Mouse (Mus musculus): ENCODE data around the gene Fau.

Fau gene

GRCm38 (mm10) chr19:6020276-6020675, 37.4 kb upstream of the Fau start:
- Histone ChIP-seq H3K36me3 (ENCODE audit: insufficient read depth, low read length) (no peaks in the 10 kb centered on the region), H3K4me3 (replicated peaks; ENCODE audit: low read length) (no peak overlapping the region), H3K9me3 (ENCODE audit: low read length) (no peaks in the 10 kb centered on the region), H3K4me1 (replicated peaks; ENCODE audit: low read depth, low read length) (peaks cover 64% of the 10 kb centered on the region), H3K27me3 (ENCODE audit: insufficient read depth, low read length) (peaks cover 7% of the 10 kb centered on the region)
- TF ChIP-seq POU5F1 (IDR thresholded peaks at IDR 0.05; ENCODE audit: borderline replicate concordance, low read length) = no peak
- no peak for TF ChIP-seq CTCF (conservative IDR thresholded peaks at IDR 0.05; ENCODE audit: low read length)
- TF ChIP-seq NANOG (IDR thresholded peaks at IDR 0.05; ENCODE audit: borderline replicate concordance, low read length) = no peak

GRCm38 (mm10) chr19:6023059-6023458, 34.6 kb upstream of the Fau start:
- peak overlapping the region; percentile 47 for H3K4me3 ChIP-seq (replicated peaks; ENCODE audit: low read length)

GRCm38 (mm10) chr19:6023930-6024329, 33.7 kb upstream of the Fau start:
- TF ChIP-seq NANOG (IDR thresholded peaks at IDR 0.05; ENCODE audit: borderline replicate concordance, low read length) = no peak
- no peak for TF ChIP-seq CTCF (conservative IDR thresholded peaks at IDR 0.05; ENCODE audit: low read length)
- no peak for TF ChIP-seq POU5F1 (IDR thresholded peaks at IDR 0.05; ENCODE audit: borderline replicate concordance, low read length)
- Histone ChIP-seq H3K4me1 (replicated peaks; ENCODE audit: low read depth, low read length) (peaks cover 45% of the 10 kb centered on the region), H3K27me3 (ENCODE audit: insufficient read depth, low read length) (no peaks in the 10 kb centered on the region; the same call in 1 of the 2 replicates), H3K9me3 (ENCODE audit: low read length) (no peaks in the 10 kb centered on the region), H3K36me3 (ENCODE audit: insufficient read depth, low read length) (no peaks in the 10 kb centered on the region), H3K4me3 (replicated peaks; ENCODE audit: low read length) (peak overlapping the region; percentile 47)

More at GRCm38 (mm10) chr19:6023059-6023458, 34.6 kb upstream of the Fau start:
- Histone ChIP-seq H3K9me3 (ENCODE audit: low read length) (no peaks in the 10 kb centered on the region), H3K4me1 (replicated peaks; ENCODE audit: low read depth, low read length) (peaks cover 46% of the 10 kb centered on the region), H3K27me3 (ENCODE audit: insufficient read depth, low read length) (no peaks in the 10 kb centered on the region; the same call in 1 of the 2 replicates), H3K36me3 (ENCODE audit: insufficient read depth, low read length) (no peaks in the 10 kb centered on the region)
- TF ChIP-seq NANOG (IDR thresholded peaks at IDR 0.05; ENCODE audit: borderline replicate concordance, low read length) = no peak
- no peak for TF ChIP-seq CTCF (conservative IDR thresholded peaks at IDR 0.05; ENCODE audit: low read length)
- TF ChIP-seq POU5F1 (IDR thresholded peaks at IDR 0.05; ENCODE audit: borderline replicate concordance, low read length) = no peak

- H3K4me1 ChIP-seq (replicated peaks; ENCODE audit: low read depth, low read length) = peaks cover 44% of the 10 kb centered on the region
- H3K4me3 ChIP-seq (replicated peaks; ENCODE audit: low read length) = peak overlapping the region; percentile 21; the same call in 1 of the 2 replicates
Observed at GRCm38 (mm10) chr19:6028991-6029390, 28.7 kb upstream of the Fau start.

GRCm38 (mm10) chr19:6029426-6029825, 28.2 kb upstream of the Fau start:
- Histone ChIP-seq H3K9me3 (ENCODE audit: low read length) (no peaks in the 10 kb centered on the region), H3K4me1 (replicated peaks; ENCODE audit: low read depth, low read length) (peaks cover 40% of the 10 kb centered on the region), H3K36me3 (ENCODE audit: insufficient read depth, low read length) (no peaks in the 10 kb centered on the region), H3K4me3 (replicated peaks; ENCODE audit: low read length) (peak overlapping the region; percentile 21; the same call in 1 of the 2 replicates), H3K27me3 (ENCODE audit: insufficient read depth, low read length) (peaks cover 3% of the 10 kb centered on the region; the same call in 1 of the 2 replicates)
- no peak for TF ChIP-seq POU5F1 (IDR thresholded peaks at IDR 0.05; ENCODE audit: borderline replicate concordance, low read length)
- no peak for TF ChIP-seq NANOG (IDR thresholded peaks at IDR 0.05; ENCODE audit: borderline replicate concordance, low read length)
- TF ChIP-seq CTCF (conservative IDR thresholded peaks at IDR 0.05; ENCODE audit: low read length) = no peak

More at GRCm38 (mm10) chr19:6028991-6029390, 28.7 kb upstream of the Fau start:
- no peak for TF ChIP-seq POU5F1 (IDR thresholded peaks at IDR 0.05; ENCODE audit: borderline replicate concordance, low read length)
- no peak for TF ChIP-seq NANOG (IDR thresholded peaks at IDR 0.05; ENCODE audit: borderline replicate concordance, low read length)
- no peak for TF ChIP-seq CTCF (conservative IDR thresholded peaks at IDR 0.05; ENCODE audit: low read length)
- peaks cover 3% of the 10 kb centered on the region; the same call in 1 of the 2 replicates for H3K27me3 ChIP-seq (ENCODE audit: insufficient read depth, low read length)
- no peaks in the 10 kb centered on the region for H3K9me3 ChIP-seq (ENCODE audit: low read length)
- no peaks in the 10 kb centered on the region for H3K36me3 ChIP-seq (ENCODE audit: insufficient read depth, low read length)

GRCm38 (mm10) chr19:6030520-6031280, 26.9 kb upstream of the Fau start:
- Histone ChIP-seq H3K27me3 (ENCODE audit: insufficient read depth, low read length) (peaks cover 3% of the 10 kb centered on the region; the same call in 1 of the 2 replicates), H3K4me1 (replicated peaks; ENCODE audit: low read depth, low read length) (peaks cover 40% of the 10 kb centered on the region), H3K4me3 (replicated peaks; ENCODE audit: low read length) (peak overlapping the region; percentile 10; the same call in 1 of the 2 replicates), H3K9me3 (ENCODE audit: low read length) (no peaks in the 10 kb centered on the region), H3K36me3 (ENCODE audit: insufficient read depth, low read length) (no peaks in the 10 kb centered on the region)
- TF ChIP-seq CTCF (conservative IDR thresholded peaks at IDR 0.05; ENCODE audit: low read length) (no peak), NANOG (IDR thresholded peaks at IDR 0.05; ENCODE audit: borderline replicate concordance, low read length) (no peak), POU5F1 (IDR thresholded peaks at IDR 0.05; ENCODE audit: borderline replicate concordance, low read length) (no peak)

GRCm38 (mm10) chr19:6035966-6036585, 21.6 kb upstream of the Fau start:
- no peak for TF ChIP-seq CTCF (conservative IDR thresholded peaks at IDR 0.05; ENCODE audit: low read length)
- TF ChIP-seq NANOG (IDR thresholded peaks at IDR 0.05; ENCODE audit: borderline replicate concordance, low read length) = no peak
- no peak for TF ChIP-seq POU5F1 (IDR thresholded peaks at IDR 0.05; ENCODE audit: borderline replicate concordance, low read length)
- H3K9me3 ChIP-seq (ENCODE audit: low read length) = no peaks in the 10 kb centered on the region
- peaks cover 3% of the 10 kb centered on the region; the same call in 1 of the 2 replicates for H3K27me3 ChIP-seq (ENCODE audit: insufficient read depth, low read length)
- peaks cover 8% of the 10 kb centered on the region for H3K4me1 ChIP-seq (replicated peaks; ENCODE audit: low read depth, low read length)
- no peak overlapping the region for H3K4me3 ChIP-seq (replicated peaks; ENCODE audit: low read length)
- H3K36me3 ChIP-seq (ENCODE audit: insufficient read depth, low read length) = no peaks in the 10 kb centered on the region

- peaks cover 1% of the 10 kb centered on the region; the same call in 1 of the 2 replicates for H3K27me3 ChIP-seq (ENCODE audit: insufficient read depth, low read length)
- no peak overlapping the region for H3K4me3 ChIP-seq (replicated peaks; ENCODE audit: low read length)
- no peaks in the 10 kb centered on the region for H3K36me3 ChIP-seq (ENCODE audit: insufficient read depth, low read length)
- TF ChIP-seq NANOG (IDR thresholded peaks at IDR 0.05; ENCODE audit: borderline replicate concordance, low read length) (no peak), CTCF (conservative IDR thresholded peaks at IDR 0.05; ENCODE audit: low read length) (no peak), POU5F1 (IDR thresholded peaks at IDR 0.05; ENCODE audit: borderline replicate concordance, low read length) (no peak)
- peaks cover 16% of the 10 kb centered on the region for H3K4me1 ChIP-seq (replicated peaks; ENCODE audit: low read depth, low read length)
- H3K9me3 ChIP-seq (ENCODE audit: low read length) = no peaks in the 10 kb centered on the region
Observed at GRCm38 (mm10) chr19:6037695-6038094, 19.9 kb upstream of the Fau start.

Measured in E14TG2a.4 (cell line).